Mouse (Mus musculus) liver, embryonic 11.5 days (tissue): ENCODE measurements around the gene Lce1k. TPM values are rescaled to one million over a fixed set of nuclear protein-coding genes. Genes with fewer than 3 reads are reported as not detected.

Experiments used
- ATAC-seq: fragments of 200-750 bp; cut with Nextera tagmentation; replicated peaks from 2 replicates; pipeline ENCODE4 v1.8.0; 2017; ENCODE audit warnings: moderate number of reproducible peaks, mild to moderate bottlenecking, moderate TSS enrichment, moderate library complexity; ENCODE audit not compliant: low FRiP score
- DNase-seq: peaks from one replicate; pipeline ENCODE4 v3.0.0-alpha.2; 2017; ENCODE audit warnings: low spot score
- H3K27ac ChIP-seq: fragments of 300-500 bp; sonication (generic); 2 replicates; pipeline ENCODE4 v1.5.1; 2014; ENCODE audit warnings: mild to moderate bottlenecking, low read depth, low read length, control low read depth
- H3K27me3 ChIP-seq: fragments of 300-500 bp; sonication (generic); replicated peaks from 2 replicates; pipeline ENCODE4 v1.6.1; 2014; ENCODE audit warnings: low read length, mixed read lengths; ENCODE audit not compliant: control insufficient read depth, insufficient read depth
- H3K36me3 ChIP-seq: fragments of 300-500 bp; sonication (generic); 2 replicates; pipeline ENCODE4 v1.6.1; 2014; ENCODE audit warnings: mild to moderate bottlenecking, low read length, moderate library complexity, mixed read lengths; ENCODE audit not compliant: control insufficient read depth, insufficient read depth
- H3K4me1 ChIP-seq: fragments of 300-500 bp; sonication (generic); replicated peaks from 2 replicates; pipeline ENCODE4 v1.6.1; 2014; ENCODE audit warnings: low read length, mixed read lengths; ENCODE audit not compliant: control insufficient read depth, insufficient read depth
- H3K4me2 ChIP-seq: fragments of 300-500 bp; sonication (generic); 2 replicates; pipeline ENCODE4 v1.6.1; 2014; ENCODE audit warnings: mild to moderate bottlenecking, control low read depth, moderate library complexity
- H3K4me3 ChIP-seq: fragments of 300-500 bp; sonication (generic); 2 replicates; pipeline ENCODE4 v1.5.1; 2014; ENCODE audit warnings: low read depth, low read length, control low read depth
- H3K9ac ChIP-seq: fragments of 300-500 bp; sonication (generic); 2 replicates; pipeline ENCODE4 v1.6.1; 2014; ENCODE audit warnings: low read depth, low read length, control low read depth
- H3K9me3 ChIP-seq: fragments of 300-500 bp; sonication (generic); 2 replicates; pipeline ENCODE4 v1.6.1; 2016; ENCODE audit warnings: low read length, inconsistent platforms, mixed read lengths; ENCODE audit not compliant: control insufficient read depth
- WGBS: fragments of 180-500 bp; shearing (Covaris S2); extraction: QIAGEN DNeasy Blood & Tissue Kit; methylation state at CpG from one replicate; pipeline ENCODE4 v1.1.7; 2014; 5-methylcytosine and 5-hydroxymethylcytosine counted together
- polyA plus RNA-seq: library from polyadenylated mRNA; unstranded; fragments of >200 nt; fragmentation: Nextera tagmentation; extraction: Ambion mirVana; gene quantifications from 2 replicates; pipeline ENCODE4 v1.2.1, GENCODE M21; 2014

Gene Lce1k
- polyA plus RNA-seq, 1 experiment from 2014 or later: not detected

GRCm38 (mm10) chr3:92764965-92765364 is 42.7 kb downstream of the Lce1k start, which contains the start of gene Lce1h:
Gene Lce1h (minus strand): TSS chr3:92765065.
- Histone ChIP-seq H3K27me3 (no peaks in the 10 kb centered on the region), H3K9me3 (no peaks in the 10 kb centered on the region), H3K36me3 (no peaks in the 10 kb centered on the region), H3K4me3 (no peak within 1 kb of the TSS), H3K9ac (no peak within 1 kb of the TSS), H3K4me2 (no peak within 1 kb of the TSS), H3K4me1 (no peaks in the 10 kb centered on the region), H3K27ac (no peak within 1 kb of the TSS)
- 80% methylated on average over 1 of the region's 1 CpGs for WGBS
- no peak for ATAC-seq
- no peak for DNase-seq

Other genes with a start within 250 kb of the Lce1k start
- gene Ivl, start 234.2 kb downstream of the Lce1k start, polyA plus RNA-seq: 0.08 TPM in 1 of 2 replicates, not detected in the other
- gene Smcp, start 218.9 kb downstream of the Lce1k start, polyA plus RNA-seq: 0.22 TPM in 1 of 2 replicates, not detected in the other
- not detected in 2 replicates for gene 2210017I01Rik, start 200.4 kb downstream of the Lce1k start, polyA plus RNA-seq
- not detected in 2 replicates for gene Lce6a, start 186.2 kb downstream of the Lce1k start, polyA plus RNA-seq
- gene Lce1a1, start 159.6 kb downstream of the Lce1k start, polyA plus RNA-seq: not detected in 2 replicates
- not detected in 2 replicates for gene Lce1b, start 151.0 kb downstream of the Lce1k start, polyA plus RNA-seq
- not detected in 2 replicates for gene Lce1a2, start 137.6 kb downstream of the Lce1k start, polyA plus RNA-seq
- not detected in 2 replicates for gene Lce1c, start 128.6 kb downstream of the Lce1k start, polyA plus RNA-seq
- not detected in 2 replicates for gene Lce1d, start 120.7 kb downstream of the Lce1k start, polyA plus RNA-seq
- not detected in 2 replicates for gene Lce1e, start 98.8 kb downstream of the Lce1k start, polyA plus RNA-seq
- not detected in 2 replicates for gene Lce1f, start 87.5 kb downstream of the Lce1k start, polyA plus RNA-seq
- gene Gm38119, start 68.8 kb downstream of the Lce1k start, polyA plus RNA-seq: not detected in 2 replicates
- not detected in 2 replicates for gene Lce1g, start 55.6 kb downstream of the Lce1k start, polyA plus RNA-seq
- not detected in 2 replicates for gene Lce1h, start 42.8 kb downstream of the Lce1k start, polyA plus RNA-seq
- not detected in 2 replicates for gene Lce1i, start 29.0 kb downstream of the Lce1k start, polyA plus RNA-seq
- gene Lce1j, start 17.4 kb downstream of the Lce1k start, polyA plus RNA-seq: not detected in 2 replicates
- not detected in 2 replicates for gene Kprp, start 19.4 kb upstream of the Lce1k start, polyA plus RNA-seq
- not detected in 2 replicates for gene Lce1l, start 43.4 kb upstream of the Lce1k start, polyA plus RNA-seq
- not detected in 2 replicates for gene 2310050C09Rik, start 62.3 kb upstream of the Lce1k start, polyA plus RNA-seq
- gene Lce3a, start 118.3 kb upstream of the Lce1k start, polyA plus RNA-seq: not detected in 2 replicates
- gene Lce3b, start 125.1 kb upstream of the Lce1k start, polyA plus RNA-seq: not detected in 2 replicates
- gene Lce3c, start 136.6 kb upstream of the Lce1k start, polyA plus RNA-seq: not detected in 2 replicates
- gene Lce3d, start 149.5 kb upstream of the Lce1k start, polyA plus RNA-seq: not detected in 2 replicates
- gene Lce3e, start 159.2 kb upstream of the Lce1k start, polyA plus RNA-seq: not detected in 2 replicates
- not detected in 2 replicates for gene Lce3f, start 184.3 kb upstream of the Lce1k start, polyA plus RNA-seq
- 0.49 and 0.97 TPM in 2 replicates for gene Crct1, start 207.8 kb upstream of the Lce1k start, polyA plus RNA-seq
- gene Lce1m, start 211.2 kb upstream of the Lce1k start, polyA plus RNA-seq: not detected in 2 replicates